Mouse (Mus musculus) embryo, embryonic 9.5 days (tissue): Measurements from ENCODE around the gene Spag16.

ENCODE experiments used
- DNase-seq: peaks from one replicate; pipeline ENCODE4 v3.0.0-alpha.2; 2017; ENCODE audit errors: extremely low spot score

Gene Spag16

GRCm38 (mm10) chr1:70442209-70443080 lies 615.7 kb downstream of the Spag16 start:
- DNase-seq = no peak

GRCm38 (mm10) chr1:70479864-70480263 lies 653.1 kb downstream of the Spag16 start:
- DNase-seq = no peak

- DNase-seq = no peak
These were observed 692.1 kb downstream of the Spag16 start for GRCm38 (mm10) chr1:70518918-70519317.

GRCm38 (mm10) chr1:70527134-70527533 lies 700.4 kb downstream of the Spag16 start:
- DNase-seq = no peak

GRCm38 (mm10) chr1:70529771-70530170 lies 703.0 kb downstream of the Spag16 start:
- no peak for DNase-seq

- DNase-seq = no peak
These were observed 725.1 kb downstream of the Spag16 start for GRCm38 (mm10) chr1:70551839-70552238.

GRCm38 (mm10) chr1:70621805-70622204 lies 795.0 kb downstream of the Spag16 start:
- no peak for DNase-seq

- DNase-seq = peak; percentile 22
These were observed 798.2 kb downstream of the Spag16 start for GRCm38 (mm10) chr1:70624803-70625460.

- no peak for DNase-seq
These were observed 825.9 kb downstream of the Spag16 start for GRCm38 (mm10) chr1:70652719-70653118.

- DNase-seq = no peak
These were observed 865.8 kb downstream of the Spag16 start for GRCm38 (mm10) chr1:70692529-70692928.

GRCm38 (mm10) chr1:70700270-70700669 lies 873.5 kb downstream of the Spag16 start:
- DNase-seq = no peak

- DNase-seq = no peak
These were observed 877.2 kb downstream of the Spag16 start for GRCm38 (mm10) chr1:70703934-70704333.

- no peak for DNase-seq
These were observed 879.1 kb downstream of the Spag16 start for GRCm38 (mm10) chr1:70705821-70706220.

- no peak for DNase-seq
These were observed 898.3 kb downstream of the Spag16 start for GRCm38 (mm10) chr1:70725045-70725444.

- peak; percentile 78 for DNase-seq
These were observed 898.9 kb downstream of the Spag16 start, which contains the start of gene Vwc2l for GRCm38 (mm10) chr1:70725655-70726066. TSS of gene Vwc2l (plus strand) at chr1:70725715.
